Mouse (Mus musculus): ENCODE results near the gene Megf11. TPM values are rescaled to one million over a fixed set of nuclear protein-coding genes. Genes with fewer than 3 reads are reported as not detected.

Gene Megf11
- polyA plus RNA-seq, 1 experiment from 2014 or later = 18.0 TPM

GRCm38 (mm10) chr9:64687122-64688014 is 301.9 kb downstream of the Megf11 start:
- Histone ChIP-seq H3K36me3 (no peaks in the 10 kb centered on the region), H3K9ac (no peak overlapping the region), H3K9me3 (no peaks in the 10 kb centered on the region), H3K4me2 (no peak overlapping the region), H3K27ac (replicated peaks) (no peak overlapping the region), H3K4me3 (no peak overlapping the region), H3K4me1 (replicated peaks) (peaks cover 26% of the 10 kb centered on the region), H3K27me3 (no peaks in the 10 kb centered on the region)
- ATAC-seq (ENCODE audit: low read depth) = no peak
- 41% methylated on average over 13 of the region's 13 CpGs for WGBS

GRCm38 (mm10) chr9:64688015-64688394 is 302.6 kb downstream of the Megf11 start:
- no peak for ATAC-seq (ENCODE audit: low read depth)
- H3K9me3 ChIP-seq = no peaks in the 10 kb centered on the region
- H3K4me1 ChIP-seq (replicated peaks) = peaks cover 26% of the 10 kb centered on the region
- no peaks in the 10 kb centered on the region for H3K36me3 ChIP-seq
- H3K4me2 ChIP-seq = no peak overlapping the region
- H3K27ac ChIP-seq (replicated peaks) = no peak overlapping the region
- H3K9ac ChIP-seq = no peak overlapping the region
- 58% methylated on average over 1 of the region's 1 CpGs for WGBS
- no peaks in the 10 kb centered on the region for H3K27me3 ChIP-seq
- no peak overlapping the region for H3K4me3 ChIP-seq

DNA sequence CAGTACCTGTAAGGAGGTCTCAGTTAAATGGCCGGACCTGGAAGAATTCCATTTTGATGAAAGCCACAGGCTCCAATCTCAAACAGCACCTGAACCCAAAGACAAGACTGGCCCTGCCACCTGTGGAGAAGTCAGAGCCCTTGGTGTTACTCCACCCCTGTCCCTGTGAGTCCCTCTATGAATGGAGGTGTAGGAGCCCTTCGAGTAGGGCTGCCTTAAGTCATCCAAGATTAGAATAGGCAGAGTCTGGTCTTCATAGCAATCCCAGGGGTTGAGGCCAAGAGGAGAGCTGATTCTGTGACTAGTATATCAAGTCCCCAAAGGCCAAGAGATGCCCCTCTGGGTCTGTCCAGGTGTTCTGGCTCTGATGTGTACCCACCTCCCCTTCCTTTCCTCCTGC is 305.3 kb downstream of the Megf11 start:
- Histone ChIP-seq H3K27me3 (no peaks in the 10 kb centered on the region), H3K36me3 (peaks cover 24% of the 10 kb centered on the region), H3K4me3 (no peak overlapping the region), H3K9ac (0 out of 2 replicates have a peak overlapping the region, but pooled peaks have one; percentile 31), H3K27ac (replicated peaks) (no peak overlapping the region), H3K4me1 (replicated peaks) (peaks cover 19% of the 10 kb centered on the region), H3K4me2 (no peak overlapping the region), H3K9me3 (no peaks in the 10 kb centered on the region)
- peak; percentile 20; the same call in 1 of the 2 replicates for ATAC-seq (ENCODE audit: low read depth)
- 83% methylated on average over 2 of the region's 2 CpGs for WGBS

DNA sequence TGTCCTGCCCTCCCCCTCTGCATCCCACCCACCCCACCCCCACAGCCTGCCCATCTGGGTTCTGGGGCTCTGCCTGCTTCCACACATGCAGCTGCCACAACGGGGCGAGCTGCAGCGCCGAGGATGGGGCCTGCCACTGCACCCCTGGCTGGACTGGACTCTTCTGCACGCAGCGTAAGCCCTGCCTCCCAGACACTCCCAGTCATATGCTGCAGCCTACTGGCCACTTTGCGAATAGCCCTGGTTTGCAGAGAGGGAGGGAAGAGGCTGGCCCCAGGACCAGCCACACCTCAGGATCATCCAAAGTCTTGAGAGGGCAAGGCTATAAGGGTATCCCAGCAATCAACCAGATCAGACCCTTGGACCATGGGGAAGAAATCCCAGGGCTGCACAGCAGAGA is 305.8 kb downstream of the Megf11 start:
- H3K9ac ChIP-seq = 0 out of 2 replicates have a peak overlapping the region, but pooled peaks have one; percentile 31
- ATAC-seq (ENCODE audit: low read depth) = peak; percentile 78
- H3K9me3 ChIP-seq = no peaks in the 10 kb centered on the region
- H3K27ac ChIP-seq (replicated peaks) = no peak overlapping the region
- H3K4me2 ChIP-seq = no peak overlapping the region
- H3K27me3 ChIP-seq = no peaks in the 10 kb centered on the region
- 0% methylated on average over 7 of the region's 7 CpGs for WGBS
- no peak overlapping the region for H3K4me3 ChIP-seq
- peaks cover 28% of the 10 kb centered on the region for H3K36me3 ChIP-seq
- H3K4me1 ChIP-seq (replicated peaks) = peaks cover 19% of the 10 kb centered on the region

DNA sequence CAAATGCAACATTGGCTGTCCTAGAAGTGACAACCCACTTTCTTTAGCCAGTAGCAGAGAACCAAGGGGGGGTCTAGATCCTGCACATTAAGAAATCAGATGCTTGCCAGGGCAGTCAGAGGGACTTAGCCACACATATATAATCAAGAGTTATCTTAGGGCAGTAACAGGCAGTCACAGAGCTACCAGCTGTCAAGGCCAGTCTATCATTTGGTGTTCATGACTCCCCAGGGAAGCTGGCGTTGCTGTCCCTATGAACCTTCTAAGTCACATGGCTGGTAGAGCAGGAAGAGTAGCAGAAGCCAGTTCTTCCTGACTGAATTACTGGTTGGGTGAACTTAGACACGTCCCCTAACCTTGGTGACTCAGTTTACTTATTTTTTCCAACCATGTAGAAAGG is 307.7 kb downstream of the Megf11 start:
- H3K4me1 ChIP-seq (replicated peaks) = peaks cover 7% of the 10 kb centered on the region
- no peak overlapping the region for H3K27ac ChIP-seq (replicated peaks)
- H3K36me3 ChIP-seq = peaks cover 32% of the 10 kb centered on the region
- H3K4me3 ChIP-seq = no peak overlapping the region
- ATAC-seq (ENCODE audit: low read depth) = no peak
- H3K9ac ChIP-seq = no peak overlapping the region
- H3K27me3 ChIP-seq = no peaks in the 10 kb centered on the region
- no peak overlapping the region for H3K4me2 ChIP-seq
- no peaks in the 10 kb centered on the region for H3K9me3 ChIP-seq
- WGBS = 54% methylated on average over 2 of the region's 2 CpGs

GRCm38 (mm10) chr9:64695266-64695665 is 309.8 kb downstream of the Megf11 start:
- H3K36me3 ChIP-seq = peaks cover 43% of the 10 kb centered on the region
- no peaks in the 10 kb centered on the region for H3K9me3 ChIP-seq
- no peak overlapping the region for H3K4me2 ChIP-seq
- no peaks in the 10 kb centered on the region for H3K27me3 ChIP-seq
- no peak overlapping the region for H3K9ac ChIP-seq
- no peak overlapping the region for H3K4me3 ChIP-seq
- no peak for ATAC-seq (ENCODE audit: low read depth)
- WGBS = 96% methylated on average over 1 of the region's 1 CpGs
- no peak overlapping the region for H3K27ac ChIP-seq (replicated peaks)
- peaks cover 6% of the 10 kb centered on the region; the same call in 1 of the 2 replicates for H3K4me1 ChIP-seq (replicated peaks)

DNA sequence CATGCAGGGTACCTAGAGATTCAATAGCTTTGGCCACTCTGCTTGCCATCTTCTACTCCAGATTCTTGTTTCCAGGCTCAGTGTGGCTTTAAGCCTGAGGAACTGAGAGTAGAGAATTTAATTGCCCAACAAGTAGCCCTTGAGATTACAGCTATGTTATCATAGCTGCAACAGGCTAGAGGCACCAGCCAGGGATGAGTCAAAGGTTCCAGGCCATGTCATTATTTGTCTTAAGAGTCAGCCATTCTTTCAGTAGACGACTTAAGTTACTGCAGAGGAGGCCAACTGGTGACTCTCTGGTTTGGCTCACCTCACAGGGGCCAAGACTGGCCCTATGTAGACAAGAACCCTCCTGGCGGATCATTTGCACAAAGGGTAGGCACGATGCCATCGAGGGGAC is 311.0 kb downstream of the Megf11 start:
- Histone ChIP-seq H3K27me3 (no peaks in the 10 kb centered on the region), H3K9ac (no peak overlapping the region), H3K4me2 (no peak overlapping the region), H3K9me3 (no peaks in the 10 kb centered on the region), H3K4me3 (no peak overlapping the region), H3K27ac (replicated peaks) (no peak overlapping the region), H3K36me3 (peaks cover 47% of the 10 kb centered on the region), H3K4me1 (replicated peaks) (peaks cover under 1% of the 10 kb centered on the region; the same call in 1 of the 2 replicates)
- WGBS = 91% methylated on average over 4 of the region's 4 CpGs
- no peak for ATAC-seq (ENCODE audit: low read depth)

GRCm38 (mm10) chr9:64697006-64697405 is 311.6 kb downstream of the Megf11 start:
- Histone ChIP-seq H3K4me3 (no peak overlapping the region), H3K9me3 (no peaks in the 10 kb centered on the region), H3K9ac (no peak overlapping the region), H3K27me3 (no peaks in the 10 kb centered on the region), H3K27ac (replicated peaks) (no peak overlapping the region), H3K4me1 (replicated peaks) (no peaks in the 10 kb centered on the region; the same call in 1 of the 2 replicates), H3K36me3 (peaks cover 48% of the 10 kb centered on the region), H3K4me2 (no peak overlapping the region)
- no peak for ATAC-seq (ENCODE audit: low read depth)
- 69% methylated on average over 1 of the region's 1 CpGs for WGBS

- 77% methylated on average over 5 of the region's 5 CpGs for WGBS
- ATAC-seq (ENCODE audit: low read depth) = no peak
- Histone ChIP-seq H3K27me3 (no peaks in the 10 kb centered on the region), H3K4me3 (no peak overlapping the region), H3K36me3 (peaks cover 50% of the 10 kb centered on the region), H3K27ac (replicated peaks) (no peak overlapping the region), H3K4me2 (no peak overlapping the region), H3K9me3 (no peaks in the 10 kb centered on the region), H3K4me1 (replicated peaks) (no peaks in the 10 kb centered on the region; the same call in 1 of the 2 replicates), H3K9ac (no peak overlapping the region)
Measured at GRCm38 (mm10) chr9:64697677-64698076, 312.3 kb downstream of the Megf11 start.

DNA sequence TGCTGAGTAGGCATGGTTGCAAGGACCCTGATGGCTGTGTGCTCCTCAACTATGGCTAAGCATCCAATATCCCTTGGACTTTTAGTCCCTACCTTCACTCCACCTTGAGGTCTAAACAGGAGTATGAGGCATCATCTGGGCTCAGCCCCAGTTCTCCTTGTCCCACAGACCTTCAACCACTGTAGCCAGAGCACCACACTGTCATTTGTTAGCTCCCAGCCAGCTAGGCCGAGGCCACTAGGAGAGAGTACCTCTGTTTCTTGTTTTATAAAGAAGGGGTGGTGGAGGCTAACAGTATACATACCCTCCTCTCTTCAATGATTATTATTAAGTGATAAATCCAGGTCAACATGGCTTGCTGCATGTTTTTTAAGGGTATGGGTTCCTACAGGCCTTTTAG is 313.2 kb downstream of the Megf11 start:
- Histone ChIP-seq H3K4me1 (replicated peaks) (no peaks in the 10 kb centered on the region), H3K36me3 (peaks cover 53% of the 10 kb centered on the region), H3K27ac (replicated peaks) (no peak overlapping the region), H3K9ac (no peak overlapping the region), H3K9me3 (no peaks in the 10 kb centered on the region), H3K4me3 (no peak overlapping the region), H3K27me3 (no peaks in the 10 kb centered on the region), H3K4me2 (no peak overlapping the region)
- ATAC-seq (ENCODE audit: low read depth) = no peak
- WGBS = 91% methylated on average over 1 of the region's 1 CpGs

GRCm38 (mm10) chr9:64700451-64701311 is 315.3 kb downstream of the Megf11 start:
- H3K4me3 ChIP-seq = no peak overlapping the region
- peaks cover 45% of the 10 kb centered on the region for H3K36me3 ChIP-seq
- H3K27ac ChIP-seq (replicated peaks) = no peak overlapping the region
- WGBS = 87% methylated on average over 4 of the region's 4 CpGs
- no peaks in the 10 kb centered on the region for H3K27me3 ChIP-seq
- H3K4me1 ChIP-seq (replicated peaks) = no peaks in the 10 kb centered on the region
- H3K4me2 ChIP-seq = no peak overlapping the region
- H3K9ac ChIP-seq = no peak overlapping the region
- H3K9me3 ChIP-seq = no peaks in the 10 kb centered on the region
- ATAC-seq (ENCODE audit: low read depth) = no peak

DNA sequence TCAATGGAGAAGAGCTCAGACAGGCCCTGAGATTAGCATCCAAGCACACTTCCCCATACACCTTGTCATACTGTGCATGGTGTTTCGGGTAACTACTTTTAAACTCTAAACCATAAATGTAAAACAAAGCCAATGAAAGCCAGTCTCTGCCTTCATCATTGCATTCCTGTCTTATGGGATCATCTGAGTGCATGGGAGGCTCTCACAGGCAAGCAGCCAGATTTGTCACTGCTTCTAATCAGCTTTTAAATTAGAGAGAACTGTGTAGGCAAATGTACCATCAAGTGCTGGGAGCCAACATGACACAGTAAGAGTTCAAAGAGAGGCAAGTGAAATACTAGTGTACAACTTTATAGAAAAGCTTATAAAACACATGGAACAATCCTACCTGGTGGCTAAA is 316.2 kb downstream of the Megf11 start:
- Histone ChIP-seq H3K4me3 (no peak overlapping the region), H3K9me3 (no peaks in the 10 kb centered on the region), H3K27me3 (no peaks in the 10 kb centered on the region), H3K4me2 (no peak overlapping the region), H3K4me1 (replicated peaks) (no peaks in the 10 kb centered on the region), H3K36me3 (peaks cover 41% of the 10 kb centered on the region), H3K27ac (replicated peaks) (no peak overlapping the region), H3K9ac (no peak overlapping the region)
- 97% methylated on average over 1 of the region's 1 CpGs for WGBS
- ATAC-seq (ENCODE audit: low read depth) = no peak

Measured in neural tube, embryonic 13.5 days (tissue).